Mouse (Mus musculus) left cerebral cortex, postnatal 25 days (tissue): ENCODE measurements around the gene Ccdc70. TPM values are rescaled to one million over a fixed set of nuclear protein-coding genes. Genes with fewer than 3 reads are reported as not detected.
"Not testable (repeated sequence)": the region's sequence is repeated elsewhere in the genome, so short reads cannot be mapped to it uniquely, and the experiment has no call there.

ENCODE experiments used
- DNase-seq, 2 experiments: peaks; one replicate each; pipeline ENCODE4 v3.0.0; 2022; ENCODE audit warnings: low spot score in 2 of 2, mixed read lengths in 1 of 2
- intact Hi-C: fragments of 180-260 bp; cut with DNase I; formaldehyde crosslinking; loops from one replicate; pipeline ENCODE4 v1.15.1; 2025
- total RNA-seq, 2 experiments: library from RNA; stranded (reverse); gene quantifications; 2 replicates each; pipeline ENCODE4 v1.2.3; 2021

The Ccdc70 gene
- not detected for total RNA-seq

DNA sequence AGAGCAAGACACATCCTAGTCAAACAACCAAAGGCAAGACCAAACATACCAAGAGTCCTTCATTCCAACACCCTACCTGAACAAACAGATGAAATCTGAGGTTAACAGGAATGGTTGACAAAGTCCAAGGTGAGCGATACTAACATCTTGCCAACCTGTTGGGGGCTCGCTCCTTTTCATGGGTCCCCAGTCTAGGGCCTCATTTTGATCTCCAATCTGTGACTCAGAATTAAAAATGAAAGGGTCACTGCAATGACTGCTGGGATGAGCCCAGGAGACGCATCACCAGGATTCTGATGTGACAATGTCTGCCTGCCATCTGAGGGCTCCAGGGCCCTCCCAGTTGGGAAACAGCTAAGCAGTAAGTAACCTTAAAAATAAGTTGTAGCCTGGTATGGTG, at the start of gene Ccdc70:
Gene Ccdc70, plus strand, starts transcription at position 301 of the 400 bp plus-strand sequence.
- DNase-seq = no peak
- intact Hi-C loops = no loop called here

DNA sequence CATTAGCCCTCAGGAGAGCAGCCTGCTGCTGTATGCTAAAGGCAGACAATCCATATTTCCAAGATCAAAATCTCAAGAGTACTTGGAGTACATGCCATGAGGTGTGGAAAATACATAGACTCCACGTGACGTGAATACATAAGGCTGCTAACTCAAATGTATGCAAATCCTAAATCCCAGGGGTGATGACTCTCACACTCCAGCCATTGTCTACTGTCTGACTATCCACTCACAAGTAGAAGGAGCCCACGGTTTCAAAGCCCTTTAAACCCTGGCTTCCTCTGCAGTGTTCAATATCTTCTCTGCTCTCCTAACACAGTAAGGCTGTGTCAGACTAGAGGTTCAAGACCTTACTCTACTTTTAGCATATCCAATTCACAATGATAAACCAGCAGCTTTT, 38.8 kb upstream of the Ccdc70 start:
- DNase-seq, intact Hi-C loops: not testable (repeated sequence)

DNA sequence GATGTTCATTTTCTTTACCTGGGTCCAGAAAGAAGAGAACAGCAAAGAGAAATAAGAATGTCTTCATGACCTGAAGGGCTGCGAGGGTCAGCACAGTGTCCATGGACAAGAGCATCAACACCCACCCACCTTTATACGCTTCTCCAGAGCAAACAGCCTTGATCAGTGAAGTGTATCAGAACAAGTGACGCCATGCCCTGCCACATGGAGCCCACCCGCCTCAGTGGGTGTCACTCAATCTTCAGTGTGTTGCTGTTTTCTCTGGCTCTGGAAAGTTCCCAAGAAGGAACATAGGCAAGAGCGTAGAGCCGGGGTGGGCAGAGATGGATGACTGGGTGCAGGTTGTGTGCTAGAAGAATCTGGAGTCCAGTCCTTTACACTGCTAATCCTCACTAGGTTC, 37.0 kb upstream of the Ccdc70 start, which contains the start of gene Defb15:
Gene Defb15, minus strand, starts transcription at position 101 of the 400 bp plus-strand sequence.
- no peak for DNase-seq
- intact Hi-C loops = no loop called here

DNA sequence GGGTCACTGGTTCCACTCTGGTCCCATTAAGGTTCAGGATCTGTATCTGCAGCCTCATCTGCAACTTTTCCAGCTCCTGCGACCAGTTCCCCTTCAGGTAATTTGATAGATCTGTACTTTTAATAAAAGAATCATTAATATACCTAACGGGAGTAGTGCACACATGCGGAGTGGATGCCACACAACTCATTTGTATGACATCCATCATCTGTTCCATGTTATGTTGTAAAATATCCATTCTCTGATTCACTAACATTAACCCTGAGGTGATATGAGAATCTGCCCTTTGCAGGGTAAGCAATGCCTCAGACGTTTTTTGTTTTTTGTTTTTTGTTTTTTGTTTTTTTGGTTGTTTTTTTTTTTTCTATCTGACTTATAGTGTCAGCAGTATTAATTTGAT, 31.5 kb upstream of the Ccdc70 start, which contains the start of gene Defb35:
Gene Defb35, plus strand, starts transcription at position 301 of the 400 bp plus-strand sequence.
- DNase-seq, intact Hi-C loops: not testable (repeated sequence)

DNA sequence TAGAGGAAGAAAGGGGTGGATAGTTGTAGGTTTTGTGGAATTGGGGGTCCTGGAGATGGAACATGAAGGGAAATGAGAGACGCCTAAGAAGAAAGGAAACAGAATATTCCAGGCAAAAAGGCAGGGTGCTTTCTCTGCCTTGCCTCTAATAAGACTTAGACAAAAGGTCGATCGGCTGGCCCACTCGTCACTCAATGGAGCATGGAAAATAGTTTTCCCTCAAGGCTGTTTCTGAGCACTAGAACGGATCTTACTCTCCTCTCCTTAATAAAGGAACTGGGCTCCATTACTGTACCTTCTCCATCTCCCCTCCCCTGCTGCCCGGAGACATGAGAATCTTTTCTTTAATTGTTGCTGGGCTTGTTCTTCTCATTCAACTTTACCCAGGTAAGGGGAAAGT, 23.1 kb upstream of the Ccdc70 start, which contains the start of gene Defb13:
Gene Defb13, plus strand, starts transcription at position 301 of the 400 bp plus-strand sequence.
- no peak for DNase-seq
- intact Hi-C loops = no loop called here

DNA sequence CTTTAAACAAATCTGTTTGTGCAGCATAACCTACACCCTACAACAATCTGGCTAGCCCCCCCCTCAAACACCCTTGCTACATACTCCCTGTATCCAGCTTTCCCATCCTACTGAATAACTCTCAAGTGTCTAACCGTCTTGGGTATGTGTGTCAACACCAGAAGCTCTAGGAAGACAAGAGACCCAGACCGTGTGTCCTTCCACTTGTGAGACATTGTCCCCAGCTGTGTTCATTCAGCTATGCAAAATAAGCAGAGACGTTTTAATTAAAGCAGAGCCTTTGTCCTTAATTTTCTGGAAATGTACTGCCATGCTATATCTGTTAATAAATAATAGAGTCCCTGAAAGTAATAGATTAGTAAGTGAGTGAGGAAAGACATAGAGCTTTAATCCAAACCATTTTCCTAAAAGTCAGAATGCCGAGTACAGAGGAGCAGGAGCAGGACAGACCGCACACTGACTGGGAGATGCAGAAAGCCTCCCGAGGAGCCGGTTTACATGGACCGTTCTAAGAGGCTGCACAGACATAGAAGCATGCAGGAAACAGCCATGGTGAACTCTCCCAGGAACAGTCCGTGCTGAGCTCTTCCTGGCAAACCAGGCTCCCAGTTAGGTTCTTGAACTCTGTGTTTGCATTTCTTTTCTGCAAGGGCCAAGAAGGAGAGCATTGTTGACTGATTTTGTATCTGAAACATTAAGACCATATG, 22.1 kb upstream of the Ccdc70 start:
- intact Hi-C loops = no loop called here
- DNase-seq = no peak

DNA sequence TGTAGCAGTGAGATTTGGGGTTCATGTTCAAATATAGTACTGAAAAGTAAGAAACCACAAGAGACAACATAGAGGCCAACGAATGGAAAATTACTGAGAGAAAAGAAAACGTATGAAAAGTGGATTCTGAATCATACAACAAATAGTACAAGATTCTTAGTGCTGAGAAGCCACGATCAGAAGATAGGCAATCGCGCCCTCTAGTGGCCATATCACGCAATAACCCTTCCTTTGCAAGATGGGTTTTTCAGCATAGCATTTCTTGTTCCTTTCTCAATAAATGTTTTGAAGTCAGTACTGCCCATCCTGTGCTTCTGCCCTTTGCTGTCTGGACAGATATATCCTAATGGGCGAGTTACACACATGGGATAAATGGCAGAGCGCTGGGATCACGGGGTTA, 14.3 kb upstream of the Ccdc70 start:
- peak; percentile 60 to 62 for DNase-seq
- intact Hi-C loops = loop anchor here (2.0 kb wide), 1 partner anchor 199 kb away; no protein-coding TSS in a partner anchor

DNA sequence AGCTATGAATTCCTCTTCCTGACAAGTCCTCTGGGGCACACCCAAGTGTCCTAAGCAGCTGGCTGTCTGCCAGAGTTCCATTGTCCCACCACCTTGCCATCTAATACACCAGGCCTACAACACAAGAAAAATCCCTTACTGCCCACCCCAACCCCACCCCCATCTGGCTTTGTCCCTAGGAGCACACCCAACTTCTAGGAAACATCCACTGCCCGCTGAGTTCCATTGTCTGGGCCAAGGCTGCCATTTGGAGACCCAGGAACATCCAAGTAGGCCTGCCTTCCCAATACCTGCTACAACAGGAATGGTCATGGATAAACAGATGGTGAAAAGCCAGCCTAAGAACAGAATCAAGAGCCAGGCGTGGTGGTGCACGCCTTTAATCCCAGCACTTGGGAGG, 13.2 kb upstream of the Ccdc70 start:
- no peak for DNase-seq
- intact Hi-C loops = no loop called here

DNA sequence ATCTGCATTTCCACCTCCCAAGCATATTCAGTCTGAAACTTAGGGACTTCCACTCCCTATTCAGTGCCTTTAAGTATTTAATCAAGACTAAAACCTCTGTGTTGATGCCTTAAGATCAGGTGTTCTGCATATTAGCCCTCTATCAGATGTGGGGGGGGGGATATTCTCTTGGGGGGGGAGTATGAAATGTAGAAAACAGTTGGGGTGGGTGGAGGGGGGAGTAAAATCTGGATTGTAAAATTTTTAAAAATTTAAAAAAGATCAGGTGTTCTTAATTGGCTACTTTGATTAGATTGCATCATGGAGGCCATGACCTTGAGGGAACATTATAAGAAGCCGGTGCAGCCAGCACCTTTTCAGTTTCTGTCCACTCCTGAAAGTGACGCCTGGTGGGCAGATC, 11.2 kb upstream of the Ccdc70 start, which contains the start of gene Fam90a1a:
Gene Fam90a1a, plus strand, starts transcription at position 301 of the 400 bp plus-strand sequence.
- intact Hi-C loops = no loop called here

DNA sequence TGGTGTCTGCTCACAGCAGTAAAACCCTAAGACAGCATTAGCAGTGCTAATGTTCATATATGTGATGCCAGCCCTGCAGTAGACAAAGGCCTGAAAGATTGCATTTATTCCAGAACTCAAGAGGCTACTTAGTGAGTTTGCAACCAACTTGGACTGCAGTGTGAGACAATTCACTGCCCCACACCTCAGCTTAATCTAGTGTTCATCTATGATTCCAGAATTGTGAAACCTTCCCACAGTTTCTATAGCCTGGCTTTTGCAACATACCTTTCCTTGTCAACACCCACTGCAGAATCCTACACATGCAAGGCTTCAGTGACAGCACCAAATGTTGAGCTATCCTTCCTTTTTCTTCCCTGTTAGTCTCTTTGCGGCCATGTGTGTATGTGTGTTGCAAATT, 2.9 kb upstream of the Ccdc70 start:
- no peak for DNase-seq
- intact Hi-C loops = no loop called here

More for the DNA sequence above, 11.2 kb upstream of the Ccdc70 start, which contains the start of gene Fam90a1a:
- DNase-seq = no peak

DNA sequence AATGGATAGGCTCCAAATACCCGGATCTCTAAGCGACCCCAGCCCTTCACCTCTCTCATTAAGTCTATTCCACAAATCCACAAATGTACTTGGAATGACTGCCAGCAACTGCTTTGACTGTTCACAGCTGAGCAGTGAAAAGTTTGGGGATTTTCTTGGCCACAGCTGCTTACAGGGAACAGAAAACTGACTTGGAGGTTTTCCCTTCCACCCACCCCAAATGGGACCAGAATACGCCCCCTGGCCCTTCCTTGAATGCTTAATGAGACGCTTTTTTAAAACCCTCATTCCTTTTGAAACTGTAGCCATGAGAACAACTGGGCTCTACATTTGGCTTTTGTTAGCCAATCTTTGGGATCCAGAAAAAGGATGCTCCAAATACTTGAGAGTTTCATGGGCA, 8.6 kb downstream of the Ccdc70 start:
- intact Hi-C loops = loop anchor here (5.0 to 10.0 kb wide), 2 partner anchors 221 to 983 kb away; no protein-coding TSS in a partner anchor
- peak; percentile 13 to 73 for DNase-seq

DNA sequence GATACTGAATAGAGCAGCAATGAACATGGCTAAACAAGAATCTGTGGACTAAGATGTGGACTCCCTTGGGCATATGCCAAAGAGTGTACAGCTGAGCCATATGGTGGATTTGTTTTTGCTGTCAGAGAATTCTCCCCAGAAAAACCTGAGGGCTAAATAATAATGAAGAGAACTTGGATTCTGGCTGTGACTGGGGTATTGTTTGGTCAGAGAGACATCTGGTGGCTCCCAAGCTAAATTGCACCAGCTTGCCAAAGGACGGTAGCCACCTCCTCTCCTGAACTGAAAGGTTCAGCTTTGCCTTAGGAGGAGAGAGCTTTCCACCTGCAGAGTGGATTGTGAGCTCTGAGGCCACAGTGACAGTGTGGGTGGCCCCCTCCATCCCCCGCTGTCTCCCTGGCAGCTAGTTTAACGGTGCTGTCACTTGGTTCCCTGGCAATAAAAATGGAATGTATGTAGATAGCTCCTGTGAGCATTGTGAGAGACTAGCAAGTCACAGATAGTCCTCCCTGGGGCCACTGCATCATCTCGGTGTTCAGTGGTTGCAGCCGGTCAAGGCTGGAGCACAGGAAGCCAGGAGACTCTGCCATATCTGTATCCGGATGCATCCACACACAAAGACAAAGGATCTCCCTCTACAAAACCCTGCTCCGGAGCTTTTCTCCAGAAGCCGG, 12.2 kb downstream of the Ccdc70 start:
- intact Hi-C loops = no loop called here
- peak; percentile 43 to 68 for DNase-seq

DNA sequence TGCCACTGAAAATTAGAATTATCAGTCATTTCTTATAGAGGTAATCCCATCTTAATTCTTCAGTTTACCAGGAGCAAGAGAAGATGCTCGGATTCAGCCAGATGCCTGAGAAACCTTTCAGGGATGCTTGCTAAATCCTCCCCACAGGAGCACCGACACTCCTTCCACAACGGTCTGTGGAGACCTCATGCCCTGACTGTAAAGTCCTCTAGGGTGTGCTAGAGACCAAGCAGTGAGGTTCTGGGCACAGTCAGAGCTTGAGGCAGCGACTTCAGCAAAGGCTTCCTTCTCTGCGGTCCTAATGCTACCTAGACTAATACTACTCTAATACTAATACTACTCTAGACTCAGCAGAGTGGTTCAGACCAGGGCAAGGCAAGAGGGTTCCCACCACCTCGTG, 22.6 kb downstream of the Ccdc70 start:
- DNase-seq = peak; percentile 52 to 77
- intact Hi-C loops = loop anchor here (5.0 to 10.0 kb wide), 4 partner anchors 53 to 403 kb away; partner anchors contain the start of genes Nek3, Slc25a15 and Vps36

DNA sequence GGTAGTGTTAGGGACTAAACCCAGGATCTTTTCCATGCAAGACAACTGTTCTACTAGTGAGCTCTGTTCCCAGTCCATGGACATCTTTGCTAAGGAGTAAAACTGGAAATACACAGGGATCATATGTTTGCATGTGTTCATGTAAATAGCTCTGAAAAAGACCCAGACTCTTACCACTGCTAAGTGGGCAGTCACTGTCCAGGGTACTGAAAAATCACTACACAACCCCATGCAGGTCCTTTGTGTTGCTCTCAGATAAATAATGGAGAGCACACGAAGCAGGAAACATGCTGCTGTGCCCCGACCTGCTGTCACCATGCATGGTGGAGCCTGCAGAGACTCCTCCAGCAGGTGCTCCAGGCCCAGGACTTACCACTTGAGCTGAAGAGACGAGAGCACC, 25.6 kb downstream of the Ccdc70 start:
- no peak for DNase-seq
- intact Hi-C loops = loop anchor here (10.0 kb wide), 2 partner anchors 50 to 400 kb away; partner anchors contain the start of gene Slc25a15

DNA sequence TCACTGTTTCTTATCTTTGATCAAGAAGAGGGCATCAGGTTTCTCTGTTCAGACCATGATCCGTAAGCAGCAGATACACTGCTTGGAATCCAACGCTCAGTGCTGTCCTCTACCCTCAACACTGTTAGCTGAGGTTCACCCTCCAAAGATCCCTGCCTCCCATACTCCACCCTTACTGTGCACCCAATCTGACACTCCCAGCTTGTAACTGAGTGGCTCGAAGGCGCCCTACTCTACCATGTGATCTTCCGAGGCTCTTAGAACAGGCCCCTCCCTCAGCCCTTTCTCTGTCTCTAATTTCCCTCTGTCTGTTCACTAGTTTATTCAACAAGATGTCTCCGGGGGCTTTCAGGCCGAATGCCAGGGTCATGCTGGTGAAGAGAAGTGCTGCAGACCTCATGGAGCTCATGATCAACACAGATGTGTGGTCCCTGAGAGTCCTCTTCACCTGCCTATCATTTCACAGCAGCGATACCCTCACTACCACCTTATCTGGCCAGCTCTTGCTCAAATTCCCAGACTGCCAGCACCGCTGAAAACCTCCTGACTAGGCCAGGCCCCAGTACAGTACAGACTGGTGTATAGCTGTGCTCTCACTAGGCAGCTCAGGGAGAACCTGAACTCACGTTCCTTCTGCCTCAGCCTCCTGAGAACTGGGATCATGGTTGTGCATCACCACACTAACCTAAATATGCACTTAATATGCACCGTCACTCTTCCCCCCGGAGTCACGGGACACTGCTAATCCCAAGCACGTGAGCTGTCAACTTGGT, 35.4 kb downstream of the Ccdc70 start:
- DNase-seq = no peak
- intact Hi-C loops = no loop called here

DNA sequence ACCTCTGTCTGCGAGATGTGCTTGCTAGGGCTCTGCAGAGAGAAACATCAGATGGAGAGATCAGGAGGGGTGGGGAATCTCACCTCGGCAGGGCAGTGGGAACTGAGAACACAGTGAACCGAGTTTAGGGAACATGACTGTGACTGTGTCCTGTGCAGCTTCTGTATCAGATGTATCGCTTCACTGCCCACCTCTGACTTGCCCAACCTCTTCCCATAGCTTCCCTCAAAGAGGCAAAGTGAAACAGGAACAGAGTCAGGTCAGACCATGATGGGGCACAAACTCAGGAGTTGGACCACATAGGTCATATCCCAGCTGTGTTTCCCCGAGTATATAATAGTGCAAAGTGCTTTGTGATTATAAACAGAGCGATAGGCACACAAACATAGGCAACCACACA, 36.8 kb downstream of the Ccdc70 start:
- DNase-seq = no peak
- intact Hi-C loops = no loop called here

DNA sequence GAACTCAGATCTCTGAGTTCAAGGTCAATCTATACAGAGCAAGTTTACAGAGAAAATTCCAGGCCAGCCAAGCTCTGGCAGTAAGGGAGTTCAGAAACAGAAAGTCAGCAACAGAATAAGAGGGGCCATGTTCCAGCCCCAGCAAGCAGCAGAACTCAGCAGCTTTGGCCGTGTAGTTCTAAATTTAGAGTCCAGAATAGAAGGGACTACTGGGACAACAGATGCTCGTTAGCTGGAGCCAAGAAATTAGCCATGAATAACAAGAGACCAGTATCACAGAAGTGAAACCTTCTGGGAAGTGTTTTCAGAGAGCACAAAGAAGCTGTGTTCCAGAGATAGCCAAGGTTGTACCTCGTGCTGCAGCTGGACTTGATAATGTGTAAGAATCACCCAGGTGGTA, 39.8 kb downstream of the Ccdc70 start:
- no peak for DNase-seq
- intact Hi-C loops = no loop called here

DNA sequence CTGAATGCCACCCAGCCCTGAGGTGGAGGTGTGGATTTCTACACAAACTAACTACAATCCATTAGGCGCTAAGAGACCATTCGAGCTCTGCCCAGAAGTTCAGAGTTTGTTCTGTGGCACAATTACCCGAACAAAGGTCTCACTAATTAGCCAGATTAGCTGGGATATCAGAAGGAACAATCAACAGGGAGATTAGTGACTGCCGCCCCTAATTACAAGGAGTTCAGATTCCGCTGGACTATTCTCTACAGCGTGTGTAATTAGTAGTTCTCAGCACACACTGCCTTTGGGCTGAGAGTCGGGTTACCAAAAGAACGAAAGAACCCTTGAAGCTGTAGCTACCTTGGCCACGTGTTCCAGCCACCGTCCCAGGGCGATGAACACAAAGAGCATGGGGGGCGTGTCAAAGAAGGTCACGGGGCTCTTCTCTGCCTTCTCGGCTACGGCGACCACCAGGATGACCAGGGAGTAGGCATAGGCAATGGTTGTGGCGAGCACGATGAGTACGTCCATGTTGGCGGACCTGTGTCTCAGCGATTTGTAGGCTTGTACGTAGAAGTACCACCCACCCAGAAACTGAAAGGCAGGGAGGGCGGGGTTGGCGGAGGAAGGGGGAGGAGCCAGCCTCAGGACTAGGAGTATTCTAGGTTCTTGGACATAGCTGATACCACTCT, 43.6 kb downstream of the Ccdc70 start:
- intact Hi-C loops = no loop called here
- no peak for DNase-seq

DNA sequence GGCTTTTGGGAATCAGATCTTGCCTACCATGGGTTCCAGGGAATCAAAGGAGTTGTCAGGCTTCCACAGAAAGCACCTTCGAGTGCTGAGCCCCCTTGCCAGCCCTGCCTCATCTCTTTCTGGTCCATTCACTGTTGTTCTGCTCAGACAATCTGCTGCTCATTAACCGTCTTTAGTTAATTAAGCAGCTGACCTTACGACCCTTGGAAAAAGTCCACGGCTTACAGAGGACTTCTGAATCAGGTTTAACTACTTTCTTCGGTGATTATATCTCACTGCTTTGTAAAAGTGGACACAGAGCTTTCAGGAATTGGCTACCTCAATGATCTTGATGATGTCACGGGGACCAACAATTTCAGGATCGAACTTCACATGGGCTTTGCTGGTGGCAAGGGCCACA, 48.2 kb downstream of the Ccdc70 start:
- intact Hi-C loops = no loop called here
- DNase-seq = no peak
